Mouse (Mus musculus) testis, postnatal 14 days (tissue): ENCODE measurements around the gene Scn3b.

Source experiments
- DNase-seq: peaks from one replicate; pipeline ENCODE4 v3.0.0; 2021; ENCODE audit warnings: low spot score

Gene Scn3b

GRCm38 (mm10) chr9:40268748-40269102 lies 292 bp upstream of the Scn3b start:
- DNase-seq: no peak

GRCm38 (mm10) chr9:40269880-40270279 lies 863 bp downstream of the Scn3b start:
- DNase-seq: no peak

DNA sequence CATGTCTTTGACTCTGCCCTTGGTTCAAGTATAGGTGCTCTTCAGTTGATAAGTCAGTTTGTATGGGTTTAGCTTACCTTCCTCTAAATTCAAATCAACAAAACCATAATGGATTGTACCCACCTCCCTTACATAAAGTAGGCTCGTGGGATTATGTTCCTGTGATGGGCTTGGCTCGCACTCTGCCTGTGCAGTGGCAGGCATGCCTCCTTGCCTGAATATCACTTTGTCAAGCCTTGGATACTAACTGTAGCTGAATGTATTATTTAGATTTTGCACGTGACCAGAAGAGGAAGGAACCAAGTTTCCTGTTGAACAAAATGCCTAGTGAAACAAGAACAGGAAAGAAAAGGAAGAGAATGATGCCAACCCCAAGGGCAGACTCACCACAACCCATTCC lies 2.1 kb downstream of the Scn3b start:
- no peak for DNase-seq

DNA sequence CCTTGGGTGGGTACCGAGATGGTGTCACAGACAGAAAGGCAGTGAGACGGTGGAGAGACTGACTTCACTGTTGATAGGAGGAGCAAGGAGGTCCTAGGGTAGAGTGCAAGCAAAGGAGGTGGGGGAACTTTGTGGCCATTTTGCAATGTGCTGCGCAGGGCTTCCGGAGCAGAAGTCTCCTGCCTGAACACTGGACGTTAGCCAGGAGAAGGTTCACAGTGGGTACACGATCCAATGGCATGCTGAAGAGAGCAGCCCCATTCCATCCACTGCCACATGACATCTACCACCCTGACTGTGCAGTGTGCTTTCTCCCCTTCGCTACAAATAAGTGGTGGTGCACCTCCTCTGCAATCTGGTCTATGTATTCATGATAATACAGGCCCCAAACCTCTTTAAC lies 3.8 kb downstream of the Scn3b start:
- no peak for DNase-seq

- DNase-seq: no peak
These were observed 6.9 kb downstream of the Scn3b start for GRCm38 (mm10) chr9:40275904-40276303.

- DNase-seq: no peak
These were observed 8.7 kb downstream of the Scn3b start for GRCm38 (mm10) chr9:40277671-40278070.

GRCm38 (mm10) chr9:40279438-40279837 lies 10.4 kb downstream of the Scn3b start:
- no peak for DNase-seq

- DNase-seq: no peak
These were observed 14.0 kb downstream of the Scn3b start for GRCm38 (mm10) chr9:40282968-40283367.

GRCm38 (mm10) chr9:40292475-40292874 lies 23.5 kb downstream of the Scn3b start:
- no peak for DNase-seq

GRCm38 (mm10) chr9:40293286-40293685 lies 24.3 kb downstream of the Scn3b start:
- no peak for DNase-seq

DNA sequence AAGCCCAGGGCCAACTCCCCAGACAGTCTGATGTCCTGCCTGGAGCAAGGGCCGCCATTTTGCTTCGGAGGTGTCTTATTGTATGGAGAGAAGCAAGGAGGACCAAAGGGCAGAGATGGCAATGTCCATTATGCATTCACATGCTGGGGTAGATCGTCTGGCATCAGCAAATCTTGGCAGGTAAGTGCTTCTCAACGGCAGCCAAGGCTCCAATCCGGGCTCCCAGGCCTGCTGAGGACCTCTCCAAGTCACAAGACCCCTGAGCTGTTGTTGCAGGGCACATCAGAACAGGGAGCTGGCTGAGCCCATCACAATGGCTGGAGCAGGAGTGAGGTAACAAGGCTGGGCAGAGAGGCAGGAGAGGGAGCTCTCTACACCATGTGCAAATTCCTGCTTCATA lies 24.7 kb downstream of the Scn3b start:
- no peak for DNase-seq

DNA sequence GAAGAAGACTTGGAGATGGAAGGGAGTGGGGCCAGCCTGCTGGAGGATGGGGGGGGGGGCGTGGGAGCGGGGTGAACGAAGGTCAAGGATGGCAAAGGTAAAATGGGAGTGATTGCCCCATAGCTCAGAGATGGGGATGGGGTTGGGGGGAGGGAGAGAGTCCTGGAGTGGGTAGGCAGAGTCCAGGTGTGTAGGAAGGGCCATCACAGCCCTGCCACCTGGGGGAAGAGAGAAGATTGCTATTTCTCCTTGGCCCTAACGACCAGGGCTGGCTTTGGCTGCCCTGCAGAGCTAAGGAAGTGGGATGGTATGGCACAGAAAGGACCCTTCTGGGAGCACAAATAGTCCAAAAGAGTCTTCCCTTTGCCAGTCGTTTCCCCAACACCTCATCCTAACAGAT lies 25.2 kb downstream of the Scn3b start:
- no peak for DNase-seq

DNA sequence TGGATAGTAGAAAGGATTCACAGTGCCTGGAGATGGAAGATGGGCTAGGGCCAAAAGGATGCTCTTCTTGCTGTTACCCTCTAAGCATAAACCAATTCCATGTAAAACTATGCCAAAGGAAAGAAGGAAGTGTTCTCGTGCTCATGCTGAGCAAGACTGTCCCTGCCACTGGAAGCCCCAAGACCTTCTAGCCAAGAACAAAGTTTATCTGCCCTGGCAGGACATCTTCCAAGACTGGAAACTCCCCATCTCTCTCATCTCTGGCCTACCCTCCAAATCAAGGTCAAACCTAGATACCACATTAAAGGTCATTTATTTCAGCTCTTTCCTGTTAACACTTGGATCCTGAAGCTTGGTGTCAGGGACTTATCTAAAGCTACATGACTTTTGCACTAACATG lies 25.8 kb downstream of the Scn3b start:
- DNase-seq: peak; percentile 51

- no peak for DNase-seq
These were observed 27.2 kb downstream of the Scn3b start for GRCm38 (mm10) chr9:40296251-40296650.

DNA sequence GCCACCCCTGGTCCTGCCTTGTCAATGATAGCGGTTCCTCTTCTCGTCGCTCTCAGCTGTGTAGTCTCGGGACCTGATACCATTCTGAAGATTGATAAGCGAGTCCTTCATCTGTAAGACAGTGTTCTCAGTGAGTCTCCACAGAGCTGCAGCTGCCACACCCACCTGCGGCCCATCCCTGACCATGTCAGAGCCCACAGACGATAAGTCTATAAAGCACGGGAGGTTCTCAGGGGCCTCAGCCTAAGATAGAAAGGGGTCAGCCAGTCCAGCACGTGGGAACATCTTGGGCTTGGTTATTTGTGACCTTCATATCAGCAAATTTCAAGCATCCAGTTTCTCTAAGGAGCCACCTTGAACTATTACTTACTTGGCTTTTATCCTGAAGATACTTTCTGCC lies 29.0 kb downstream of the Scn3b start:
- peak; percentile 72 for DNase-seq

DNA sequence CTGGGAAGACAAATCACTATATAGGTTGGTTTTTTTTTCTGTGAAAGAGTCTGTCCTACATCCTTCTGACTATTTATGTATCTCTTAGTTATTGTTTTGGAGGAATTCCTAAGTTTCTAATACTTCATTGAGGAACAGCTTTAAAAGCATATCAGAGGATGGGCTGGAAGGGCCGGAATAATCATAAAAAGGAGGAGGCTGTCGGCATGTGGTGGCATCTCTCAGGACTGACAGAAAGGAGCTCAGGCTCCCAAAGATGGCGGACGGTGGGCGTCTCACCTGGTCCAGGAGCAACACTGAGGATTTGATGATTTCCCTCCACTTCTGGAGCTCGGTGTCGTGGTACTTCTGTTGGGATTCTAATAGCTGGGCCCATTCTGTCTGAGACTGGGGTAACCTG lies 30.3 kb downstream of the Scn3b start:
- DNase-seq: no peak

GRCm38 (mm10) chr9:40300018-40300989 lies 31.3 kb downstream of the Scn3b start:
- DNase-seq: no peak

- DNase-seq: no peak
These were observed 32.5 kb downstream of the Scn3b start for GRCm38 (mm10) chr9:40301475-40301874.

DNA sequence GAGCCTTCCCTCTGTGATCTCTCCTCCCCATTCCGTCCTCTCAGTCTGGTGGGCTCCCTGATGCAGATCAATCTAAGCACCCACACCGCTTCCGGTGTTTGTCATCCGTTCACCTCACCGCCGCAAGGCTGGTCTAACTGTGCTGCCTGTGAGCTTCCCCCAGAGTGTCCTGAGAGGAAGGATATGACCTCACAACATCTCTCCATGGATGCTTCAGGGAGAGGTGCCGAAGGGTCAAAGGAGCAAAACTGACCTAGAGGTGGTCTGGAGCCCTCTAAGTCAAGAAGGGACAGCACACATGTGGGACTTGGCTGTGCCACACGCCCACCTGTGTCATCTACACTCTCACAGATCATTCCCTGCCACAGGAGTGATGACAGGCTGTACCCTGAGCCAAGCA lies 33.4 kb downstream of the Scn3b start:
- DNase-seq: no peak

DNA sequence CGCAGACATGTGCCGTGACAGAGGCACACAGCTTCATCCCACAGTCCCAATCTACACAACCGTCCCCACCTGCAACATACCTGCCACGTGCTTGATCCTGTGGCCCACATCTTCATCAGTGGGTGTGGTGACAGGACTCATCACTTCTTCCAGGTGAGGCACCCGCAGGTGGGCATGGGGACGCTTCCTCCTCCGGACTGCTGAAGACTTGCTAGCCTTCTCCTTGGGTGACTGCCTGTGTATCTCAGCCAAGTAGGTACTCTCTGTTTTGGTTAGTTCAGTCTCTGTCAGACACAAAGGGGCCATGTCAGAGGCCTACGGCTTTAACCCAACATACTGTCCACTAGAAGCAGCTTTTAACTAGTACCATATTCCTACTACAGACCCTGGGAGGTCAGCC lies 35.2 kb downstream of the Scn3b start:
- no peak for DNase-seq

GRCm38 (mm10) chr9:40307311-40307710 lies 38.3 kb downstream of the Scn3b start:
- DNase-seq: no peak

- DNase-seq: no peak
These were observed 40.9 kb downstream of the Scn3b start for GRCm38 (mm10) chr9:40309876-40310275.

DNA sequence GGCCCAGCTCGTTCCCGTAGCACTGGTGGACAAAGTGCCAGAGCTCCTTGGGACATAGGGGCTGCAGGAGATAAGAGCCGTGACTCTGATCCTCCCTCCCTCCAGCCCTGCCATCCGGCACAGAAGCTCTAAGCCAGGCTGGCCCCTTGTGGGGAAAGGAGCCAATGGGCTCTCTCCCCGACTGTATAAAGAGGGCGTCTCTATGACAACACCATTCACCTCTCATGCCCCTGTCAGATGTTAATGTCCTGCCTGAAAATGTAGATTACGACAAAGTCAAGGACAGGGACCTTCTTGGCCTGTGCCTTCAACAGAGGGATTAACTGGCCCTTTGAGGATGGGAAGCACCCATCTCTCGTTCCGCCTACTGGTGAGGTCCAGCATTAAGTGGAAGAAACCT lies 42.8 kb downstream of the Scn3b start:
- DNase-seq: no peak
